Mouse (Mus musculus) T-cell, adult 66 days (primary cell): Measurements from ENCODE around the gene Olfr972. TPM values are rescaled to one million over a fixed set of nuclear protein-coding genes. Genes with fewer than 3 reads are reported as not detected.

Experiments
- total RNA-seq, 2 experiments: library from RNA; stranded (reverse); gene quantifications; 3 replicates in 1 of 2; 4 replicates in 1 of 2; pipeline ENCODE4 v1.2.4; 2023

The Olfr972 gene
- total RNA-seq: not detected

GRCm38 (mm10) chr9:39866122-39866521, at the start of gene Olfr972:
Gene Olfr972, plus strand, starts transcription at chr9:39866422.

GRCm38 (mm10) chr9:39836576-39836975, 29.6 kb upstream of the Olfr972 start, which contains the start of gene Olfr971:
Gene Olfr971, plus strand, starts transcription at chr9:39836876.

GRCm38 (mm10) chr9:39907036-39907435, 40.8 kb downstream of the Olfr972 start, which contains the start of gene Olfr229:
Gene Olfr229, plus strand, starts transcription at chr9:39907336.

Other genes with a start within 250 kb of the Olfr972 start
- gene Olfr960, start 245.0 kb upstream of the Olfr972 start, total RNA-seq: not detected
- gene Olfr961, start 221.3 kb upstream of the Olfr972 start, total RNA-seq: not detected
- not detected for gene Olfr963, start 199.2 kb upstream of the Olfr972 start, total RNA-seq
- not detected for gene Olfr149, start 159.3 kb upstream of the Olfr972 start, total RNA-seq
- not detected for gene Olfr965, start 155.1 kb upstream of the Olfr972 start, total RNA-seq
- gene Olfr150, start 135.4 kb upstream of the Olfr972 start, total RNA-seq: not detected
- not detected for gene Olfr967, start 120.2 kb upstream of the Olfr972 start, total RNA-seq
- not detected for gene Olfr968, start 83.2 kb upstream of the Olfr972 start, total RNA-seq
- gene Olfr969, start 75.5 kb upstream of the Olfr972 start, total RNA-seq: not detected
- not detected for gene Olfr970, start 57.6 kb upstream of the Olfr972 start, total RNA-seq
- not detected for gene Olfr971, start 29.5 kb upstream of the Olfr972 start, total RNA-seq
- not detected for gene Olfr229, start 40.9 kb downstream of the Olfr972 start, total RNA-seq
- gene Olfr974, start 71.1 kb downstream of the Olfr972 start, total RNA-seq: not detected
- not detected for gene Olfr975, start 85.6 kb downstream of the Olfr972 start, total RNA-seq
- gene Olfr976, start 94.7 kb downstream of the Olfr972 start, total RNA-seq: not detected
- gene Olfr978, start 125.7 kb downstream of the Olfr972 start, total RNA-seq: not detected
- gene Olfr979, start 137.0 kb downstream of the Olfr972 start, total RNA-seq: not detected
- gene Olfr980, start 143.2 kb downstream of the Olfr972 start, total RNA-seq: not detected
- gene Olfr981, start 155.0 kb downstream of the Olfr972 start, total RNA-seq: not detected
- gene Olfr982, start 207.4 kb downstream of the Olfr972 start, total RNA-seq: not detected
- not detected for gene Olfr983, start 227.2 kb downstream of the Olfr972 start, total RNA-seq
- gene Olfr984, start 247.8 kb downstream of the Olfr972 start, total RNA-seq: under 1 TPM; 0.12 TPM